In the genomic region with DNA sequence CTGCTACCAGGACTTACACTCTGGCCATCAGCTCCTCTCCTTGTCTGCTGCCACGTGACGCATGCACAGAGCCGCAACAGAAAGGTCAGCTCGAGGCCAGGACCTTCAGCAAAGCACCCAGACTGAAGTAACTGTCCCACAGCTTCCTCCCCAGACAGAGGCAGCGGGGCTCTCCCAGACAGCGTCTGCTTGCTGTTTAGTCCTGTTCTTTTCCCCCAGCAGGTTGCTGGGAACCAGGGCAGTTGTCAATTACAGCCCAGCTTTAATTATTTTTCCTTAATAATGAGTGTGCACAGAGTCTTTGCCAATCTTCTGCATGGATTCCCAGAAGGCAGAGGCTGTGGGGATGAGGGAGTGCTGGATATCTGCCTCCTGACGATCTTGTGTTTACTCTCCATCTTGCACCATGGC, we compare ENCODE assay signal across 9 mouse cellular contexts. TPM values are rescaled to one million over a fixed set of nuclear protein-coding genes. Genes with fewer than 3 reads are reported as not detected.
DNase-seq lines count a peak whose midpoint lies in the region; ATAC-seq and TF ChIP-seq lines count a peak whose summit lies in the region.
"Had no signal": no experiment of that assay in that cellular context is flagged by ENCODE, and none has a peak within 500 bp of the region (broad histone marks: within the 10 kb centered on the region; RNA-seq: fewer than 3 reads in every experiment).

No protein-coding gene starts in this region.

- H3K9ac ChIP-seq in midbrain, postnatal 0 days (replicated peaks; ENCODE audit: low read length, poor library complexity, severe bottlenecking), result no peak overlapping the region
- H3K9ac ChIP-seq in lung, postnatal 0 days (replicated peaks; ENCODE audit: low read depth), result no peak overlapping the region

- peak; percentile 32 for DNase-seq in left cerebral cortex, postnatal 4 days
- no peak for DNase-seq in left cerebral cortex, postnatal 14 days (ENCODE audit: low spot score in 2 of 2)
- peak; percentile 74 for DNase-seq in adrenal gland, postnatal 14 days
- no peak for DNase-seq in midbrain, postnatal 0 days (ENCODE audit: low spot score)
- no peak for DNase-seq in lung, postnatal 0 days (ENCODE audit: low spot score)
- no peak for DNase-seq in thymus, postnatal 25 days
- no peak for DNase-seq in urinary bladder, adult 18-20 months (ENCODE audit: low spot score in 2 of 2)
- DNase-seq: lung, postnatal 36 days had no signal

- WGBS in midbrain, postnatal 0 days, result 51% methylated on average over 7 of the region's 7 CpGs
- WGBS in lung, postnatal 0 days, result 45% methylated on average over 7 of the region's 7 CpGs

- no peak for ATAC-seq in midbrain, postnatal 0 days (ENCODE audit: low FRiP score)
- ATAC-seq in lung, postnatal 0 days, result no peak

- H3K4me2 ChIP-seq in midbrain, postnatal 0 days (ENCODE audit: low read depth, low read length, poor library complexity, severe bottlenecking), result no peak overlapping the region
- no peak overlapping the region for H3K4me2 ChIP-seq in lung, postnatal 0 days (replicated peaks; ENCODE audit: low read depth, low read length)

- no peak for TF ChIP-seq EP300 in lung, postnatal 0 days (IDR thresholded peaks at IDR 0.05)

- TF ChIP-seq POLR2A in embryonic fibroblast, embryonic 13.5 days (IDR thresholded peaks at IDR 0.05; ENCODE audit: low read depth, low read length), result no peak

- H3K4me1 ChIP-seq in embryonic fibroblast, embryonic 13.5 days (ENCODE audit: control insufficient read depth, insufficient read depth, low read length), result peaks cover 34% of the 10 kb centered on the region
- peaks cover 5% of the 10 kb centered on the region; the same call in 1 of the 2 replicates for H3K4me1 ChIP-seq in midbrain, postnatal 0 days (ENCODE audit: insufficient read depth, low read length)
- peaks cover 3% of the 10 kb centered on the region; the same call in 1 of the 2 replicates for H3K4me1 ChIP-seq in lung, postnatal 0 days (ENCODE audit: insufficient read depth, low read depth, low read length)

- no peaks in the 10 kb centered on the region for H3K27me3 ChIP-seq in midbrain, postnatal 0 days (ENCODE audit: insufficient read depth, low read length)
- H3K27me3 ChIP-seq in lung, postnatal 0 days (replicated peaks; ENCODE audit: insufficient read depth, low read length), result no peaks in the 10 kb centered on the region

- H3K27ac ChIP-seq in embryonic fibroblast, embryonic 13.5 days (ENCODE audit: insufficient read depth, low read length), result peak overlapping the region; percentile 96
- H3K27ac ChIP-seq in midbrain, postnatal 0 days (ENCODE audit: low read depth, low read length), result 0 out of 2 replicates have a peak overlapping the region, but pooled peaks have one; percentile 18
- no peak overlapping the region for H3K27ac ChIP-seq in lung, postnatal 0 days (ENCODE audit: low read length)

- H3K9me3 ChIP-seq in midbrain, postnatal 0 days (ENCODE audit: low read length), result no peaks in the 10 kb centered on the region
- H3K9me3 ChIP-seq in lung, postnatal 0 days (ENCODE audit: low read length), result no peaks in the 10 kb centered on the region

- intact Hi-C loops in left cerebral cortex, postnatal 4 days (cut with DNase I), result no loop called here
- intact Hi-C loops in left cerebral cortex, postnatal 14 days (cut with DNase I), result no loop called here

- no peak overlapping the region for H3K4me3 ChIP-seq in embryonic fibroblast, embryonic 13.5 days (ENCODE audit: insufficient read depth, low read length)
- H3K4me3 ChIP-seq in midbrain, postnatal 0 days (ENCODE audit: low read depth, low read length), result no peak overlapping the region
- H3K4me3 ChIP-seq in lung, postnatal 0 days (ENCODE audit: low read depth, low read length), result no peak overlapping the region

- H3K36me3 ChIP-seq in midbrain, postnatal 0 days (ENCODE audit: insufficient read depth, low read length), result no peaks in the 10 kb centered on the region
- no peaks in the 10 kb centered on the region for H3K36me3 ChIP-seq in lung, postnatal 0 days (ENCODE audit: insufficient read depth, low read length)

- TF ChIP-seq CTCF in embryonic fibroblast, embryonic 13.5 days (IDR thresholded peaks at IDR 0.05; ENCODE audit: borderline replicate concordance, insufficient read depth, low read length), result no peak
- TF ChIP-seq CTCF in midbrain, postnatal 0 days (IDR thresholded peaks at IDR 0.05), result no peak
- TF ChIP-seq CTCF in lung, postnatal 0 days (IDR thresholded peaks at IDR 0.05), result no peak

RNA-seq across cellular contexts. Expression of gene Dkk3, which starts 15.8 kb away (rescaled TPM):
- total RNA-seq in left cerebral cortex, postnatal 4 days (2021), result 10 to 100 TPM; 58.4 to 59.0 TPM
- 100 to 1,000 TPM in 1 of 2 experiments, 10 to 100 TPM in 1; 97.1 to 119 TPM for total RNA-seq in left cerebral cortex, postnatal 14 days (2021)
- total RNA-seq in adrenal gland, postnatal 14 days (2021), result 10.3 and 13.7 TPM in 2 replicates
- 130 and 148 TPM in 2 replicates for polyA plus RNA-seq in embryonic fibroblast, embryonic 13.5 days (2011; ENCODE audit: insufficient read length, low read depth, missing spikeins)
- 30.9 and 31.8 TPM in 2 replicates for total RNA-seq in midbrain, postnatal 0 days (2014; rRNA removed)
- polyA plus RNA-seq in midbrain, postnatal 0 days (2015; fragmentation: Nextera tagmentation; extraction: Ambion mirVana), result 36.7 and 38.8 TPM in 2 replicates
- polyA plus RNA-seq in lung, postnatal 0 days (2015; fragmentation: Nextera tagmentation; extraction: Ambion mirVana), result 82.5 and 88.3 TPM in 2 replicates

Comparison
In these comparisons a context has a peak if more than half of its experiments do, and no peak if none do; other contexts are left out.
1. DNase-seq: peak in left cerebral cortex, postnatal 4 days (single experiment) and adrenal gland, postnatal 14 days (single experiment); none in left cerebral cortex, postnatal 14 days (0 of 2), midbrain, postnatal 0 days (single experiment), lung, postnatal 0 days (single experiment), thymus, postnatal 25 days (single experiment) and urinary bladder, adult 18-20 months (0 of 2).